Mouse (Mus musculus) natural killer cell, adult 2 months (primary cell): Measurements from ENCODE around the gene Car1.
"Not testable (repeated sequence)": the region's sequence is repeated elsewhere in the genome, so short reads cannot be mapped to it uniquely, and the experiment has no call there.

Source experiments
- DNase-seq, 2 experiments: peaks; one replicate each; pipeline ENCODE4 v3.0.0; 2022; ENCODE audit warnings: low spot score in 2 of 2

Car1 gene

GRCm38 (mm10) chr3:14783198-14783597 lies 25.0 kb downstream of the Car1 start:
- not testable (repeated sequence) for DNase-seq

GRCm38 (mm10) chr3:14782365-14782764 lies 25.8 kb downstream of the Car1 start:
- not testable (repeated sequence) for DNase-seq

GRCm38 (mm10) chr3:14780212-14780611 lies 28.0 kb downstream of the Car1 start:
- no peak for DNase-seq

- not testable (repeated sequence) for DNase-seq
Measured at GRCm38 (mm10) chr3:14776497-14777162, 31.5 kb downstream of the Car1 start.

- DNase-seq, result not testable (repeated sequence)
Measured at GRCm38 (mm10) chr3:14774539-14774938, 33.6 kb downstream of the Car1 start.

GRCm38 (mm10) chr3:14772473-14772872 lies 35.7 kb downstream of the Car1 start:
- DNase-seq, result not testable (repeated sequence)

- DNase-seq, result no peak
Measured at GRCm38 (mm10) chr3:14764755-14765566, 43.2 kb downstream of the Car1 start.

GRCm38 (mm10) chr3:14755716-14756115 lies 52.5 kb downstream of the Car1 start:
- DNase-seq, result no peak

- no peak for DNase-seq
Measured at GRCm38 (mm10) chr3:14746041-14746440, 62.1 kb downstream of the Car1 start.

- no peak for DNase-seq
Measured at GRCm38 (mm10) chr3:14738261-14738660, 69.9 kb downstream of the Car1 start.

GRCm38 (mm10) chr3:14727496-14727895 lies 80.7 kb downstream of the Car1 start:
- not testable (repeated sequence) for DNase-seq

- not testable (repeated sequence) for DNase-seq
Measured at GRCm38 (mm10) chr3:14725462-14725861, 82.7 kb downstream of the Car1 start.
